Mouse (Mus musculus) heart, adult 11 months (tissue): ENCODE measurements around the gene Gm9758.
"Not testable (repeated sequence)": the region's sequence is repeated elsewhere in the genome, so short reads cannot be mapped to it uniquely, and the experiment has no call there.

Source experiments
- DNase-seq: peaks from one replicate; pipeline ENCODE4 v3.0.0; 2022

Gene Gm9758

GRCm38 (mm10) chr5:14914799-14915198 lies at the start of gene Gm9758:
Gene Gm9758 (minus strand): TSS chr5:14914899.
- not testable (repeated sequence) for DNase-seq

GRCm38 (mm10) chr5:14963821-14964220 lies 49.1 kb upstream of the Gm9758 start:
- DNase-seq: not testable (repeated sequence)

- not testable (repeated sequence) for DNase-seq
Measured at GRCm38 (mm10) chr5:14961502-14961901, 46.8 kb upstream of the Gm9758 start.

- DNase-seq: peak; percentile 73
Measured at GRCm38 (mm10) chr5:14955928-14956706, 41.4 kb upstream of the Gm9758 start.

GRCm38 (mm10) chr5:14953587-14953986 lies 38.9 kb upstream of the Gm9758 start:
- DNase-seq: not testable (repeated sequence)

- peak; percentile 66 for DNase-seq
Measured at GRCm38 (mm10) chr5:14952749-14953148, 38.0 kb upstream of the Gm9758 start.

- peak; percentile 83 for DNase-seq
Measured at GRCm38 (mm10) chr5:14951822-14952221, 37.1 kb upstream of the Gm9758 start.

GRCm38 (mm10) chr5:14947482-14948198 lies 32.9 kb upstream of the Gm9758 start:
- DNase-seq: peak; percentile 77

- not testable (repeated sequence) for DNase-seq
Measured at GRCm38 (mm10) chr5:14945524-14945923, 30.8 kb upstream of the Gm9758 start.

- DNase-seq: peak; percentile 72
Measured at GRCm38 (mm10) chr5:14941043-14941442, 26.3 kb upstream of the Gm9758 start.

GRCm38 (mm10) chr5:14938329-14938728 lies 23.6 kb upstream of the Gm9758 start, which contains the start of gene Speer4e:
Gene Speer4e (minus strand): TSS chr5:14938429.
- DNase-seq: not testable (repeated sequence)

- peak; percentile 90 for DNase-seq
Measured at GRCm38 (mm10) chr5:14933721-14934120, 19.0 kb upstream of the Gm9758 start.

- not testable (repeated sequence) for DNase-seq
Measured at GRCm38 (mm10) chr5:14927047-14927446, 12.3 kb upstream of the Gm9758 start.

- DNase-seq: peak; percentile 86
Measured at GRCm38 (mm10) chr5:14914361-14914760, 338 bp downstream of the Gm9758 start.

- DNase-seq: not testable (repeated sequence)
Measured at GRCm38 (mm10) chr5:14903539-14903938, 11.2 kb downstream of the Gm9758 start.

- DNase-seq: peak; percentile 23
Measured at GRCm38 (mm10) chr5:14892242-14892641, 22.5 kb downstream of the Gm9758 start.

- DNase-seq: not testable (repeated sequence)
Measured at GRCm38 (mm10) chr5:14885291-14885690, 29.4 kb downstream of the Gm9758 start.
